Mouse (Mus musculus) adrenal gland, adult 8-10 months (tissue): ENCODE results near the gene Shcbp1l. TPM values are rescaled to one million over a fixed set of nuclear protein-coding genes. Genes with fewer than 3 reads are reported as not detected.
A peak's percentile ranks its signal among the peaks of the same experiment; 100 is the strongest.
"Not testable (repeated sequence)": the region's sequence is repeated elsewhere in the genome, so short reads cannot be mapped to it uniquely, and the experiment has no call there.

Source experiments
- DNase-seq: peaks from one replicate; pipeline ENCODE4 v3.0.0; 2022
- total RNA-seq, 4 experiments: library from RNA; stranded (reverse); gene quantifications; 2 replicates each; pipeline ENCODE4 v1.2.4; 2022

Shcbp1l gene
- total RNA-seq, 4 experiments from 2014 or later: 0.10 to 0.55 (median 0.16) TPM; not detected in 1

- no peak for DNase-seq
Observed at GRCm38 (mm10) chr1:153424271-153424670, 691 bp upstream of the Shcbp1l start.

GRCm38 (mm10) chr1:153431158-153431557 is 6.2 kb downstream of the Shcbp1l start:
- no peak for DNase-seq

- no peak for DNase-seq
Observed at GRCm38 (mm10) chr1:153431701-153432100, 6.7 kb downstream of the Shcbp1l start.

- no peak for DNase-seq
Observed at GRCm38 (mm10) chr1:153432329-153432728, 7.4 kb downstream of the Shcbp1l start.

- no peak for DNase-seq
Observed at GRCm38 (mm10) chr1:153433851-153434589, 9.1 kb downstream of the Shcbp1l start.

GRCm38 (mm10) chr1:153437536-153437935 is 12.6 kb downstream of the Shcbp1l start:
- DNase-seq: no peak

- DNase-seq: no peak
Observed at GRCm38 (mm10) chr1:153440752-153441151, 15.8 kb downstream of the Shcbp1l start.

- DNase-seq: no peak
Observed at GRCm38 (mm10) chr1:153441656-153442055, 16.7 kb downstream of the Shcbp1l start.

- no peak for DNase-seq
Observed at GRCm38 (mm10) chr1:153443019-153443418, 18.1 kb downstream of the Shcbp1l start.

GRCm38 (mm10) chr1:153443632-153444031 is 18.7 kb downstream of the Shcbp1l start:
- no peak for DNase-seq

GRCm38 (mm10) chr1:153446120-153446831 is 21.3 kb downstream of the Shcbp1l start:
- no peak for DNase-seq

- DNase-seq: no peak
Observed at GRCm38 (mm10) chr1:153451237-153452154, 26.5 kb downstream of the Shcbp1l start.

- no peak for DNase-seq
Observed at GRCm38 (mm10) chr1:153453146-153453642, 28.2 kb downstream of the Shcbp1l start.

GRCm38 (mm10) chr1:153456137-153456536 is 31.2 kb downstream of the Shcbp1l start:
- no peak for DNase-seq

GRCm38 (mm10) chr1:153461796-153462195 is 36.8 kb downstream of the Shcbp1l start:
- DNase-seq: peak; percentile 44

GRCm38 (mm10) chr1:153479296-153479695 is 54.3 kb downstream of the Shcbp1l start:
- no peak for DNase-seq

GRCm38 (mm10) chr1:153480386-153481024 is 55.5 kb downstream of the Shcbp1l start:
- no peak for DNase-seq

GRCm38 (mm10) chr1:153481025-153481412 is 56.1 kb downstream of the Shcbp1l start:
- no peak for DNase-seq

GRCm38 (mm10) chr1:153485201-153485796 is 60.3 kb downstream of the Shcbp1l start:
- no peak for DNase-seq

- not testable (repeated sequence) for DNase-seq
Observed at GRCm38 (mm10) chr1:153486120-153486519, 61.2 kb downstream of the Shcbp1l start.

- peak; percentile 59 for DNase-seq
Observed at GRCm38 (mm10) chr1:153486767-153487499, 62.0 kb downstream of the Shcbp1l start.
